In genomic region chr11:50850989-50851601, GRCm38 (mm10) we compare ENCODE assay signal across 8 mouse cellular contexts. TPM values are rescaled to one million over a fixed set of nuclear protein-coding genes. Genes with fewer than 3 reads are reported as not detected.
DNase-seq lines count a peak whose midpoint lies in the region; ATAC-seq lines count a peak whose summit lies in the region.

No protein-coding gene starts in this region.

- peaks cover 5% of the 10 kb centered on the region; the same call in 1 of the 2 replicates for H3K4me1 ChIP-seq in hindbrain, embryonic 11.5 days (replicated peaks; ENCODE audit: control insufficient read depth, insufficient read depth, low read length)
- H3K4me1 ChIP-seq in liver, embryonic 15.5 days (replicated peaks): no peaks in the 10 kb centered on the region; the same call in 1 of the 2 replicates
- H3K4me1 ChIP-seq in stomach, embryonic 15.5 days: peaks cover 12% of the 10 kb centered on the region

- under 1% methylated on average over 70 of the region's 72 CpGs for WGBS in hindbrain, embryonic 11.5 days
- WGBS in liver, embryonic 15.5 days (ENCODE audit: insufficient replicate concordance): under 1% methylated on average over 67 of the region's 72 CpGs
- under 1% methylated on average over 59 of the region's 72 CpGs for WGBS in stomach, embryonic 15.5 days

- no peaks in the 10 kb centered on the region for H3K36me3 ChIP-seq in hindbrain, embryonic 11.5 days (ENCODE audit: control insufficient read depth, insufficient read depth, low read length)
- no peaks in the 10 kb centered on the region for H3K36me3 ChIP-seq in liver, embryonic 15.5 days (replicated peaks)
- no peaks in the 10 kb centered on the region for H3K36me3 ChIP-seq in stomach, embryonic 15.5 days

- peak overlapping the region; percentile 37 for H3K4me3 ChIP-seq in hindbrain, embryonic 11.5 days (ENCODE audit: low read depth, low read length)
- H3K4me3 ChIP-seq in liver, embryonic 15.5 days (replicated peaks): 0 out of 2 replicates have a peak overlapping the region, but pooled peaks have one; percentile 18
- peak overlapping the region; percentile 38 for H3K4me3 ChIP-seq in stomach, embryonic 15.5 days (replicated peaks)

- peak overlapping the region; percentile 31; the same call in 1 of the 2 replicates for H3K9ac ChIP-seq in hindbrain, embryonic 11.5 days (ENCODE audit: low read depth, low read length)
- no peak overlapping the region for H3K9ac ChIP-seq in liver, embryonic 15.5 days
- H3K9ac ChIP-seq in stomach, embryonic 15.5 days: peak overlapping the region; percentile 12; the same call in 1 of the 2 replicates

- no peaks in the 10 kb centered on the region for H3K9me3 ChIP-seq in hindbrain, embryonic 11.5 days (ENCODE audit: control insufficient read depth, low read length)
- H3K9me3 ChIP-seq in liver, embryonic 15.5 days (replicated peaks): no peaks in the 10 kb centered on the region
- H3K9me3 ChIP-seq in stomach, embryonic 15.5 days: no peaks in the 10 kb centered on the region

- H3K4me2 ChIP-seq in hindbrain, embryonic 11.5 days (replicated peaks; ENCODE audit: low read depth, low read length): peak overlapping the region; percentile 84
- peak overlapping the region; percentile 48 for H3K4me2 ChIP-seq in liver, embryonic 15.5 days
- H3K4me2 ChIP-seq in stomach, embryonic 15.5 days: peak overlapping the region; percentile 78

- peak; percentile 24 for DNase-seq in adrenal gland, postnatal 10 days
- no peak for DNase-seq in adrenal gland, postnatal 4 days (ENCODE audit: low spot score in 2 of 2)
- peak; percentile 35 to 42 for DNase-seq in spleen, postnatal 36 days (ENCODE audit: low spot score in 2 of 2)
- no peak for DNase-seq in spleen, postnatal 14 days (ENCODE audit: low spot score in 2 of 2)
- DNase-seq in hindbrain, embryonic 11.5 days (ENCODE audit: low spot score): peak; percentile 57
- no peak for DNase-seq in gastrocnemius, adult 18-20 months (ENCODE audit: low spot score)

- H3K27me3 ChIP-seq in hindbrain, embryonic 11.5 days (ENCODE audit: control insufficient read depth, insufficient read depth, low read length): peaks cover 50% of the 10 kb centered on the region
- peaks cover 61% of the 10 kb centered on the region for H3K27me3 ChIP-seq in liver, embryonic 15.5 days
- H3K27me3 ChIP-seq in stomach, embryonic 15.5 days (replicated peaks): peaks cover 59% of the 10 kb centered on the region

- ATAC-seq in hindbrain, embryonic 11.5 days (ENCODE audit: low FRiP score): no peak
- ATAC-seq in liver, embryonic 15.5 days (ENCODE audit: insufficient read depth): no peak
- ATAC-seq in stomach, embryonic 15.5 days (ENCODE audit: insufficient read depth, low FRiP score, low read depth): no peak

- H3K27ac ChIP-seq in hindbrain, embryonic 11.5 days (ENCODE audit: low read depth, low read length): no peak overlapping the region
- no peak overlapping the region for H3K27ac ChIP-seq in liver, embryonic 15.5 days (replicated peaks)
- no peak overlapping the region for H3K27ac ChIP-seq in stomach, embryonic 15.5 days

RNA-seq across cellular contexts. Expression of gene Grm6, which starts 0.6 kb away (rescaled TPM):
- total RNA-seq in adrenal gland, postnatal 10 days (2021): under 1 TPM; 0.21 to 0.24 TPM
- total RNA-seq in adrenal gland, postnatal 4 days (2021): not detected
- polyA plus RNA-seq in hindbrain, embryonic 11.5 days (2014; fragmentation: Nextera tagmentation; extraction: Ambion mirVana): not detected in 2 replicates
- 0.12 and 0.17 TPM in 2 replicates for polyA plus RNA-seq in liver, embryonic 15.5 days (2015; fragmentation: Nextera tagmentation; extraction: Ambion mirVana)
- polyA plus RNA-seq in stomach, embryonic 15.5 days (2015; fragmentation: Nextera tagmentation; extraction: Ambion mirVana): 0.09 and 0.18 TPM in 2 replicates
- total RNA-seq in gastrocnemius, adult 18-20 months (2021): not detected

RNA-seq across cellular contexts. Expression of gene Zfp879, which starts 9.7 kb away (rescaled TPM):
- 1 to 10 TPM in 1 of 2 experiments, under 1 TPM in 1; 0.57 to 1.5 TPM for total RNA-seq in adrenal gland, postnatal 10 days (2021)
- total RNA-seq in adrenal gland, postnatal 4 days (2021): under 1 TPM; 0.64 to 0.71 TPM
- polyA plus RNA-seq in hindbrain, embryonic 11.5 days (2014; fragmentation: Nextera tagmentation; extraction: Ambion mirVana): 0.35 and 0.57 TPM in 2 replicates
- polyA plus RNA-seq in liver, embryonic 15.5 days (2015; fragmentation: Nextera tagmentation; extraction: Ambion mirVana): 0.06 and 0.14 TPM in 2 replicates
- 0.52 and 0.58 TPM in 2 replicates for polyA plus RNA-seq in stomach, embryonic 15.5 days (2015; fragmentation: Nextera tagmentation; extraction: Ambion mirVana)
- 1 to 10 TPM; 2.0 to 2.4 TPM for total RNA-seq in gastrocnemius, adult 18-20 months (2021)

RNA-seq across cellular contexts. Expression of gene Zfp354c, which starts 23.6 kb away (rescaled TPM):
- 1 to 10 TPM; 8.2 to 9.5 TPM for total RNA-seq in adrenal gland, postnatal 10 days (2021)
- 10 to 100 TPM; 13.8 to 18.4 TPM for total RNA-seq in adrenal gland, postnatal 4 days (2021)
- 39.4 and 46.4 TPM in 2 replicates for polyA plus RNA-seq in hindbrain, embryonic 11.5 days (2014; fragmentation: Nextera tagmentation; extraction: Ambion mirVana)
- 0.81 and 1.1 TPM in 2 replicates for polyA plus RNA-seq in liver, embryonic 15.5 days (2015; fragmentation: Nextera tagmentation; extraction: Ambion mirVana)
- 19.8 and 22.0 TPM in 2 replicates for polyA plus RNA-seq in stomach, embryonic 15.5 days (2015; fragmentation: Nextera tagmentation; extraction: Ambion mirVana)
- total RNA-seq in gastrocnemius, adult 18-20 months (2021): 1 to 10 TPM; 3.6 to 4.6 TPM

RNA-seq across cellular contexts. Expression of gene Zfp454, which starts 36.4 kb away (rescaled TPM):
- 1 to 10 TPM; 2.2 to 4.8 TPM for total RNA-seq in adrenal gland, postnatal 10 days (2021)
- total RNA-seq in adrenal gland, postnatal 4 days (2021): 1 to 10 TPM; 6.0 to 6.7 TPM
- polyA plus RNA-seq in hindbrain, embryonic 11.5 days (2014; fragmentation: Nextera tagmentation; extraction: Ambion mirVana): 15.5 and 16.4 TPM in 2 replicates
- 0.28 and 0.30 TPM in 2 replicates for polyA plus RNA-seq in liver, embryonic 15.5 days (2015; fragmentation: Nextera tagmentation; extraction: Ambion mirVana)
- 5.6 and 5.7 TPM in 2 replicates for polyA plus RNA-seq in stomach, embryonic 15.5 days (2015; fragmentation: Nextera tagmentation; extraction: Ambion mirVana)
- total RNA-seq in gastrocnemius, adult 18-20 months (2021): 1 to 10 TPM; 2.1 to 2.2 TPM

Comparison
In these comparisons a context has a peak if more than half of its experiments do, and no peak if none do; other contexts are left out.
1. DNase-seq: peak in adrenal gland, postnatal 10 days (single experiment), spleen, postnatal 36 days (2 of 2) and hindbrain, embryonic 11.5 days (single experiment); none in adrenal gland, postnatal 4 days (0 of 2), spleen, postnatal 14 days (0 of 2) and gastrocnemius, adult 18-20 months (single experiment).
2. Peak in every context shown above with its lines, with median percentiles within 50 percentile points of each other: H3K4me2 ChIP-seq and H3K4me3 ChIP-seq.